Mouse (Mus musculus): ENCODE results near the gene Prkcz.

Gene Prkcz

GRCm38 (mm10) chr4:155246691-155247105, 114.5 kb downstream of the Prkcz start:
- no peak for DNase-seq (ENCODE audit: low spot score)

- DNase-seq (ENCODE audit: low spot score), result no peak
Measured at GRCm38 (mm10) chr4:155245770-155246492, 115.2 kb downstream of the Prkcz start.

GRCm38 (mm10) chr4:155243233-155243632, 117.9 kb downstream of the Prkcz start:
- DNase-seq (ENCODE audit: low spot score), result no peak

GRCm38 (mm10) chr4:155242292-155242691, 118.9 kb downstream of the Prkcz start:
- no peak for DNase-seq (ENCODE audit: low spot score)

DNA sequence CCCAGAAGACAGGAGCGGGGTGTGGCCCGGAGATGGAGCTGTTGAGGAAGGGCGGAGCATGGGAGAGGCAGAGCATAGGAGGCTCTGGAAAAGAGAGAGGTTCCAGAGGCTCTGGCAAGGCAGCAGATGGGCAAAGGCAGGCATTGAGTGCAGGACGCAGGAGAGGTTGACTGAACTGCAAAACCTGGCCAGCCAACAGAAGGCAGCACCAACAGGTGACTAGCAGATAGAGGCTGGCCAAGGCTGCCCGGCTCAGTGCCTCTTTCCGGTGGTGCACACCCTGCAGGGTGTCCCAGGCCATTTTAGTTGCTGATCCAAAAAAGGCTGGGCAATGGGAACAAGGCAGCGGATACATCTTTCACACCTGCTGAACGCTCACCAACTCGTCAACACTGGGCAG, 119.4 kb downstream of the Prkcz start:
- no peak for DNase-seq (ENCODE audit: low spot score)

- no peak for DNase-seq (ENCODE audit: low spot score)
Measured at GRCm38 (mm10) chr4:155239494-155239893, 121.7 kb downstream of the Prkcz start.

DNA sequence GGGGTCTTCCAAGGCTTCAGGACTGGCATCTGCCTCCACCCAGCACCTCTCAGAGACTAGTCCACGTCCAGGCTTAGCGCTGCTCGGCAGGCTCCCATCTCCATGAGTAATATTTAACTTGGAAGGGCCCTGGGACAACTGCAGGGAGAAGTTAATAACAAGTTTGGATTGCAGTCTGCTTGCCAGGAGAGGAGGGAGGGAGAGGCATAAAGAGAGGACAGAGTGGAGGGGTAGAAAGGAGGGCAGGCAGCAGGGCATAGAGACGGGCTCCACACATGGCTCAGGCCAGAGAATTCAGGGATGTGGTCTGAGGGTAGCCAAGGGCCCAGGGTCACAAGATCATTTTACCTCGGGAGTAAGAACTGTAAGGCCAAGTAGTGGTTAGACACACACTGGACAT, 122.9 kb downstream of the Prkcz start:
- DNase-seq (ENCODE audit: low spot score), result no peak

DNA sequence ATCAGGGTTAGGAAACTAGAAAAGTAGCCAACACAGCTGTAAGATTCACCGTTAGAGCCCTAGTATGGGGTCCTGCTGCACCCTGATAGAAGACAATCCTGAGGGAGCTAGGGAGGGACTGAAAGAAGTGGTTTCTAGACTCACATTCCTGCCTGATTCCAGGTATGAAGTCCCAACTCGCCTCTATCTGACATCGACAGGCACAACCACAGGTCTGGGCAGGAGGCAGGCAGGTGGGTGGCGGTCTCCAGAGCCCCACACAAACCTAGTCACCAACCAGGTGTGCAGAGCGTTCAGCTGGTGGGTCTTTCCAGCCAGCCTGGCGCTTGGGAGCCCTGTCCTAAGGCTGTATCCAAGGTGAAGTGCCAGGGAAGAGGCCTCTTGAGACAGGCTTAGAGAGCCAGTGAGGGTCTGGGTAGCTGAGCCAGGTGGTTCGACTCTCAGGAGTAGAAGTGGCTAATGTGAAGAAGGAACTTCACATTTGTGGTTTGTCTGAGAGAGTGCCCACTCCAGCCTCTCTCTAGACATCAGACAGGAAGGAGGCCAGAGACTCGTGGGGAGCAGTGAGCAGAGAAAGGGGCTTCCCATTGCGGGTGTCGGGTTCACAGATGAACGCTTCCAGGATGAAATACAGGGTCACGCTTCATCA, 124.3 kb downstream of the Prkcz start:
- no peak for DNase-seq (ENCODE audit: low spot score)

GRCm38 (mm10) chr4:155235311-155236119, 125.6 kb downstream of the Prkcz start:
- no peak for DNase-seq (ENCODE audit: low spot score)

GRCm38 (mm10) chr4:155234371-155235310, 126.5 kb downstream of the Prkcz start:
- DNase-seq (ENCODE audit: low spot score), result no peak

- no peak for DNase-seq (ENCODE audit: low spot score)
Measured at GRCm38 (mm10) chr4:155233878-155234277, 127.3 kb downstream of the Prkcz start.

GRCm38 (mm10) chr4:155228461-155228860, 132.7 kb downstream of the Prkcz start:
- no peak for DNase-seq (ENCODE audit: low spot score)

GRCm38 (mm10) chr4:155227986-155228385, 133.2 kb downstream of the Prkcz start:
- DNase-seq (ENCODE audit: low spot score), result no peak

DNA sequence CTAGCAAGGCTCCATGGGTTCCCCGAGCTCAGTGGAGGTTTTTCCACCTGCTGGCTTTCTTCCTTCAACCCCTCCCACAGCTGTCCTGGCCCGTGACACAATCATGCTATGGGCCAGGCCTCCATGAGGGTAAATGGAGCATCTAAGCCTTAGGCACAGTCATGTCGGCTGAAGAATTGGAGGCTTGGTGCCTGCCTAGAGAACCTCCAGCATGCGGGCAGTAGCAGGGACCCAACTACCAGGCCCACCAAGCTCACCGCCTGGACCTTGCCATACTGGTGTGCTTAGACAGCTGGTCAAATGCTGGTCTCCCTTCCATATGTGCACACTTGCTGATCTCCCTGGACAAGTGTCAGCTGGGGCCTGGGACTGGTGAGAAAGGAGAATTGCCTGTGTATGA, 135.2 kb downstream of the Prkcz start:
- DNase-seq (ENCODE audit: low spot score), result no peak

DNA sequence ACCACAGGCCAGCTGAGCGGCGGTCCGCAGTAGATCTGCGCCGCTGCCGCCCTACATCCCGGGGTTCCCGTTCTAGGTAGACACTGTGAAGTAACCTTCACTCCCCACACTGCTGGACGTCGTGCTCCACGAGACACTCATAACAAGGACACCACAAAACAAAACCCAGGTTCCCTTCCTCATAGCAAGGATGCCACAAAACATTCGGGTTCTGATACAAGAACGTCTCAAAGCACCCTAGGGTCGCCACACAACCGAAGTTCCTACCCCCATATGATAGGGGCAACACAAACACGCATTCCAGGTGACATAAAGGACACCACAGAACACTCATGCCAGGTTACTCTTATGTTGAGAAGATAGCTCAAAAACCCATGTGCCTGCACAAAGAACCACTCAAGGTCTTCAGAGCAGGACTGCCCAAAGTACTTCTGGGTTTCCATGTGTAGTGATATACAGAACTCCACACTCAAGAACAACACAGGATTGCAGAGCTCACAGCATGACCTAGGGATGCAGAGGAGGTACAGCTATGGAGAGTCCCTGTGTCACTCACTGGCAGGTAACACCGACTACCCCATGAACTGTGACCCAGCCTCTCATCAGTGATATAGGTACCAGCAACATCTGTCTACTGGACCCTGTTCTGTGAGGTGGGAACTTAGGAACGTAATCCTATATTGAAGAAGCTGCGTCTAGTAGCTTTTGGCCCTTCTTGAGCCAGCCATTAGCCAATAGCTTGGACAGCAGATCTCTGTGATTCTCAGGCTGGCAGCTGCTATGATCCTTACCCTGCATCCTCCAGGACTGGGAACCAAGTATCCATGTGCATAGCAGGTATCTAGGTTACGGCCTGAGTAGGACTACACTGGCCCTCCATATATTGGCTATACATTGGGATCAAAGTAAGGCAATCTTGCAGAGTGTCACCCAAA, 137.3 kb downstream of the Prkcz start:
- no peak for DNase-seq (ENCODE audit: low spot score)

DNA sequence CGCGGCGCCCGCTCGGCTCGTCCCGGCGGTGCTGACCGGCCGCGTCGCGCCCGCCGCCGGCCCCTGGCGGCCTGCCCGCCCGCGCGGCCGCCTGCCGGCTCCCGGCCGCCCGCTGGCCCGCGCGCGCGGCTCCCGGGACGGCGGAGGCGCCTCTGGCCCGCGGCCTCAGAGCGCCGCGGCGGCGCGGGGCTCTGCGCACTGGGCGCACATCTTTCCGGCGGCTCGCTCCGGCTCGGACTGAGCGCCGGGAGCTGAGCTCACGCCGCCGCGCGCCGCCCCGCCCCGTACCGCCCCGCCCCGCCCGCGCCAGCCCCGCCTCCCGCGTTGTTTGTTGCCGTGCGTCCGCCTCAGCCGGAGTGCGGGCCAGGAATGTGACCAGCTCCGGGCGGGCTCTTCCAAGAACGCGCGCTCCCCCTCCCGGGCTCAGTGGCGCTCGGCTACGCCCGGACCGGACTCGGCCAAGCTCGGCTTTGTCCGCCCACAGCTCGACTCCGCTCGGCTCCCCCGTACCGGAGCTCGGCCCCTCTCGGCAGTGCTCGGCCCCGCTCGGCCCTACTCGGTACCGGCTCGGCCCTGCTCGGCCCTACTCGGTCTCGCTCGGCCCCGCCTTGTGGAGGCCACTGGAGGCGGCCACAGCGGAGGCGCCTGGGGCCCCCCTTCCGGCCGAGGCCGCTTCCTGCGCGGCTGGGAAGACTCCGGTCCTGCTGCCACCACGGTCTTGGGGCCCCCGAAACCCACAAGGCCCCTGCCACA, 138.1 kb downstream of the Prkcz start:
- peak; percentile 91 for DNase-seq (ENCODE audit: low spot score)

- DNase-seq (ENCODE audit: low spot score), result no peak
Measured at GRCm38 (mm10) chr4:155222552-155222840, 138.7 kb downstream of the Prkcz start, which contains the start of gene Ski. TSS of gene Ski (minus strand) at chr4:155222592.

- DNase-seq (ENCODE audit: low spot score), result no peak
Measured at GRCm38 (mm10) chr4:155221599-155222551, 139.3 kb downstream of the Prkcz start.

DNA sequence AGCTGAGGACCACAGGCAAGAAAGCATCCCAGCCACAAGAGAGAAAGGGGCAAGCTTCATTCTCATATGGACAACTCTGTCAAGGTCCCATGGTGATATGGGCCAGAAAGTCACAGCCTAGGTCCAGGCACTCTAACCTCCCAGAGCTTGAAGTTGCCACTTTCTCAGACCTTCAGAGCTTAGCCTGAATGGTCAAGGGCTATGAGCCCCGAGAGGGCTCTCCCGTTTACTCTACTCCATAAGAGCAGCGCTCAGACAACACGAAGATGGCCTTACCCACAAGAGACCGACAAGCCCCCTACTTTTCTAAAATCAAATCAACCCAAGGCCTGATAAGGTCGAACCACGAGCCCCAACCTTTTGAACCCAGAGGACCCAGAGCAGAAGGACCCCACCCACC, 140.1 kb downstream of the Prkcz start:
- no peak for DNase-seq (ENCODE audit: low spot score)

Measured in c-Kit-positive CD71-positive TER-119-positive erythroid progenitor cells, embryonic 14.5 days (primary cell).